Mouse (Mus musculus): ENCODE data around the gene Cadps2.

GRCm38 (mm10) chr6:23650205-23650604 lies 189.0 kb downstream of the Cadps2 start, which contains the start of gene Rnf133:
- TF ChIP-seq EP300 (IDR thresholded peaks at IDR 0.05; ENCODE audit: low read depth) (no peak), CTCF (IDR thresholded peaks at IDR 0.05; ENCODE audit: low read depth) (no peak)
